Mouse (Mus musculus): ENCODE results near the gene Hist2h3c2. TPM values are rescaled to one million over a fixed set of nuclear protein-coding genes. Genes with fewer than 3 reads are reported as not detected.
A peak's percentile ranks its signal among the peaks of the same experiment; 100 is the strongest.
"Not testable (repeated sequence)": the region's sequence is repeated elsewhere in the genome, so short reads cannot be mapped to it uniquely, and the experiment has no call there.

Gene Hist2h3c2
- total RNA-seq, 1 experiment from 2014 or later, result 37.2 TPM

DNA sequence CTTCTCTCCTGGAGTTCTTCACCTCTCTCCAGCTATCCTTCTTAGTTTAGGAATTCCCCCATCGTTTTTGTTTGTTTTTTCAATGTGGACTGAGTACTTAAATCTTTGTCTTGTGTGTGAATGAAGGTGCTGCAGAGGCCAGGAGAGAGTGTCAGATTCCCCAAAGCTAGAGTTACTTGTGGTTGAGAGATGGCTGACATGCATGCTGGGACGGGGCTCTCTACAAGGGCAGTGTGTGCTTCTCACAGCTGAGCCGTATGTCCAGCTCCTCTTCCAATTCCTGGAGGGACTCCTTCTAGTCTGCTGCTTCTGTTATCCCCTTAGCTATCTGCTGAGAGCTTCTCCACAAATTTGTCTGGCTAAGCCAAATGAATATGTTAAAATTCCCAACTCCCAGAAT is 3.1 kb downstream of the Hist2h3c2 start:
- DNase-seq, result no peak

DNA sequence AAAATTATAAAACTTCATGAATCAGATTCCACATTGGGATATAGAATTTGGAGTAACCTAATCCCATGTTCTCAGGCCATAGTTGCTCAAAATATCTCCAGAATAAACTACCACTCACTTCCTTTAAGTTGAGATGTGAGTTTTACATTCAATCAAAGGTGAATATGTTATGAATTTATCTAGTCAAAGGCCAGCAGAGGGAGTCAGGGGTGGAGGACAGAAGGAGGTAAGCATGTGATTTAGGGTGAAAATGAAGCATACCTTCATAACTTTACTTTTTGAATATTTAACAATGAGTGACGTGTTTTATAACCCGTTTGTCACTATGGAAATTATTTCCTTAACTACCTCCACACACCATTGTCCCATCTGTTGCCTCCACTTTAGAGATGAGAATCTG is 4.0 kb downstream of the Hist2h3c2 start:
- DNase-seq, result no peak

- DNase-seq, result no peak
Observed at GRCm38 (mm10) chr3:96231758-96232120, 7.2 kb downstream of the Hist2h3c2 start.

DNA sequence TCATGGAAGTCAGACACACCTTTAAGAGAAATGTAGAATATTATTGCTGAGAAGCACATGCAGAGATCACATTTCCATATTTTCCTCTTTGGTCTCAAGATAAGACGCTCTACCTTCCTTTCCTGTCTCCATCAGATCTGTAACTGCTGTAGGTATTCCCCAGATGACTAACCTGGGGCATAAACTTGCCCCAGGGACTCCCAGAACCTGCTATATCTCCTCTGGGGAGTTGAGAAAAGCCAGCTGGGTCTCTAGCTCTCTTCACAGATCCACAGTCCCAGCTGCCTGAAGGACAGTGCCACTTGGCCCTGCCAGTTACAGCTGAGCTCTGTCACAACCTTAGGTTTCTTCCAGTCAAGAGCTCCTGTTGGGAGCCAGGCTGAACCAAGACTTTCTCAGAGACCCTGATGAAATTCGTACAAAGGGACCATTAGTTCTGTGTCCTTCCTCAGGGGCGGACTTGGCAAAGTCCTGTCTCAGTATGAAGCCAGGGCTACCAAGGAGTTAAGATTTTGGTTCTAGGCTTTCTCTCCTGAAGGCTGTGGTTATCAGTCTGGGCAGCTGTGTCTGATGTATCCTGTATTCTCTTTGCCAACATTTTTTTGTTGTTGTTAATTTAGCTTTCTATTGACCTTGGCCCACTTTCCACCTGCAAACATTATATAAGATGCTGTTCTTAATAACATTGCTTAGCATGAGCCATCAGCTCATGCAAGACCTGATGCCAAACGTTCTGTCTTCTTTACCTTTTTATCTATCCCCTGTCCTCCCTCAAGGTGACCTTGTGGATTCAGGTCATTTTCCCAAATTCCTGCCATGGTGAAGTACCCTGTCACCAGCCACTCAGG is 7.8 kb downstream of the Hist2h3c2 start:
- DNase-seq, result no peak

DNA sequence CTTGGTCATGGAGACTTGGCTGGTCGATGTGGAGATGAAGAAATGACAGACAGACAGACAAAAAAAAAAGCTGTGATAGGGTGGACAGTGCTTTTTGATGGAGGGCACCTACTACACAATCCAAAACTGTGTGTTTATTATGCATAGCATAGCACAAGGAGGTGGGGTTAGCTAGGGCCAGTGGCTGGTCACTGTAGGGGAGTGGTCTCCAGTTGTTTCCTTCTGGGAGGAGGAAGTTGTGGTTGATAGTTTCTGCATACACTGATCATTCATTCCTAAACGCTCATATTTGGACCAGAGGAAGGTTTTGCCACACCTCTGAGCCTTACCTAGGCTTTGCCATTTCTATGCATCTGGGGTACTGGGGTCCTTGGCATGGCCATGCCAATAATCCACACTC is 8.5 kb downstream of the Hist2h3c2 start:
- no peak for DNase-seq

- DNase-seq, result no peak
Observed at GRCm38 (mm10) chr3:96228828-96229227, 10.1 kb downstream of the Hist2h3c2 start.

- no peak for DNase-seq
Observed at GRCm38 (mm10) chr3:96226695-96227648, 12.0 kb downstream of the Hist2h3c2 start.

DNA sequence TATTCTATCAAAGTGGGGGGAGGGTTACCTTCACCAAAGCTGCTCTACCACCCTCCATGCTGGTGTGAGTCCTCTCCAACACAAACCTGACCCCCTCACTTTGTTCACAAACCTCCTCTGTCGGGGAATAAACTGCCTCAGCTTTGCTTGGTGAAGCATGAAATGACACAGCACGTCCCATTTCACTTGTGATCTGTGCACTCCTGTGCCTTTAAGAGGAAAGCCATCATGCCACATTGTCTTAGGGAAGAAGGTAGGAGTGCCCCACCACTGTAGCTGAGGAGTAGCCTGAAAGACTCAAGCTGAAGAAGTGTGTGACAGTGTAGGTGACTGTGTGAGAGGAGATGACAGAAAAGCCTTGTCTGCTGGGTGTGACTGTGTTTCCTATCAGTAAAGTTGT is 13.5 kb downstream of the Hist2h3c2 start:
- DNase-seq, result no peak

DNA sequence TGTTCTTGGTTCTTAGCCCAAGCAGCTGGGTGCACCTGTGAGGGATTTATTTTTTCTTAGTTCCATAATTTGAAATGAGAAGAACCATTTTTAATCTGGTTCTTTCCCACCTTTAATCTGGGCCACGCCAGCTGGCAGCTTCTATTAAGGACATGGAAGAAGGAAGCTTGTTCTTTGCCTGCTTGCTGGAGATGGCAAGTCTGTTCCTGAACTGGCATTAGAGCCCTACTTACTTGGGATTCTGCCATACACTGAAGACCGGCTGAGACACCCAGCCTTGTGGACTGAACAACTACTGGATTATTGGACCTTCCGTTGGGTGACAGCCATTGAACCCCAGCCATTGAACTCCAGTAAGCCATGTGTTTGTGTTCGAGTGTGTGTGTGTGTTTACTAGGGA is 16.2 kb downstream of the Hist2h3c2 start:
- no peak for DNase-seq

GRCm38 (mm10) chr3:96221640-96222038 is 17.3 kb downstream of the Hist2h3c2 start:
- DNase-seq, result no peak

DNA sequence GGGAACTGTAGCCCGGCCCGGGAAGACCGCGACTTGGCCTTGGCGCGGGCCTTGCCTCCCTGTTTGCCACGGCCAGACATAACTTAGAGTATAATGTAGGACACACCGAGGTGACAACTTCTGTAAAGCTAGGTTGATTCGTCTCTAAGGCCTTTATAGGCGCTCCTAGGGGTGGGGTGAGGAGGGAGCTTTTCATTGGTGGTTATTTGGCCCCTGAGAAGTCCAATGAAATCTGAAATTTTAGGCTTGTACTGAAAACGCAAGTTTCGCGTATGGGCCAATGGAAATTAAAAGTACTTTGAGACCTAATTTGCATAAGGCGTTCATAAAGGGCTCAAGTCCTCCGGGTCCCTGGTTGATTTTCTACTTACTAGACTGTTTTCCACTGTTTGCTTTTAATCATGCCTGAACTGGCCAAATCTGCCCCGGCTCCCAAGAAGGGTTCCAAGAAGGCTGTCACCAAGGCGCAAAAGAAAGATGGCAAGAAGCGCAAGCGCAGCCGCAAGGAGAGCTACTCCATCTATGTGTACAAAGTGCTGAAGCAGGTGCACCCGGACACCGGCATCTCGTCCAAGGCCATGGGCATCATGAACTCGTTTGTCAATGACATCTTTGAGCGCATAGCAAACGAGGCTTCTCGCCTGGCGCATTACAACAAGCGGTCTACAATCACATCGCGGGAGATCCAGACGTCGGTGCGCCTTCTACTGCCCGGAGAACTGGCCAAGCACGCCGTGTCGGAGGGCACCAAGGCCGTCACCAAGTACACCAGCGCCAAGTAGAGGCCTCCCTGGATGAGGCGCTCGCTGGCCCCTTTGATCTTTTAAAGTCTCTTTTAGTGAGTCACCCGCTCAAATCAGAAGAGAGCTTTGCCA is 17.9 kb downstream of the Hist2h3c2 start, which contains the start of the genes Hist2h2ac and Hist2h2be:
Gene Hist2h2ac (minus strand): TSS at position 116 of the 875 bp plus-strand sequence.
Gene Hist2h2be (plus strand): TSS at position 355 of the 875 bp plus-strand sequence.
- peak; percentile 80 for DNase-seq

GRCm38 (mm10) chr3:96220131-96220764 is 18.7 kb downstream of the Hist2h3c2 start:
- not testable (repeated sequence) for DNase-seq

- DNase-seq, result peak; percentile 61
Observed at GRCm38 (mm10) chr3:96219661-96220130, 19.2 kb downstream of the Hist2h3c2 start, which contains the start of the genes Bola1 and Hist2h2ab. Bola1 (minus strand) TSS chr3:96219709. Hist2h2ab (plus strand) TSS chr3:96219865.

GRCm38 (mm10) chr3:96219191-96219641 is 19.7 kb downstream of the Hist2h3c2 start:
- no peak for DNase-seq

GRCm38 (mm10) chr3:96209242-96209641 is 29.7 kb downstream of the Hist2h3c2 start:
- DNase-seq, result peak; percentile 23

DNA sequence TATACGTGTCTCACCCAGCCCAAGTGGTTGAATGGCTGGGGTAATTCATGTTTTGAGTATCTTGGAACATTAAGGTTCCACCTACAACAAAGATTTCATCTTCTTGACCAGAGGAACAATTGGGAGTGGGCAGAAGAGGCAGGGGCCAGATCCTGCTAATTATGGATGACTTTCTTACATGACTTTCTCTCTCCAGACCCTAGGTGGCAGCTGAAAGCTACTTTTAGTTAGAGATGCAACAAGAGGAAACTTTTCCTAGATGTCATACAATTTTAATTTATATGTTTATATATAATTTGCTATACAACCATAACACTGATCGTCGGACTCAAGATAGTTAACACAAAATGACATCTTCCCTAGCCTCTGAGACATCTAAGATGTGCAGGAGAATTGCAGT is 31.1 kb downstream of the Hist2h3c2 start:
- no peak for DNase-seq

DNA sequence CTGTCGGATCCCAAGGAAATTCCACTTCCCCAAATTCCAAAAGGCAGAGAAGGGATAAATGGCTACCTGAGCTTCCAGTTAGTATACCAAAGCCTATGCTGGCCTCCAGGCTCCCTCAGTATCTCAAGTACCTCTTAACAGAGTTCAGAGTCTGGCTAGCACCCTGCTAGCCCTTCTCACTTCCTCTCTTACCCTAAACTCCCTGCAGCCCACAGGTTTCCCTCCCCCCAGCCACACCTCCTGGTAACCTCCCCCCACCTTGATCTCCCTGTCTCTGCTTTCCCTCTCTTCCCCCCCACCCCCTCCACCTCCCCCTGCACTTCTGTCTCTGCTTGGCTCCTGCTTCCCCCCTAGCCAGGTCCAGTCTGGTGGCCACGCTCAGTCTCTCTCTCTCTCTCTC is 39.2 kb downstream of the Hist2h3c2 start:
- DNase-seq, result no peak

DNA sequence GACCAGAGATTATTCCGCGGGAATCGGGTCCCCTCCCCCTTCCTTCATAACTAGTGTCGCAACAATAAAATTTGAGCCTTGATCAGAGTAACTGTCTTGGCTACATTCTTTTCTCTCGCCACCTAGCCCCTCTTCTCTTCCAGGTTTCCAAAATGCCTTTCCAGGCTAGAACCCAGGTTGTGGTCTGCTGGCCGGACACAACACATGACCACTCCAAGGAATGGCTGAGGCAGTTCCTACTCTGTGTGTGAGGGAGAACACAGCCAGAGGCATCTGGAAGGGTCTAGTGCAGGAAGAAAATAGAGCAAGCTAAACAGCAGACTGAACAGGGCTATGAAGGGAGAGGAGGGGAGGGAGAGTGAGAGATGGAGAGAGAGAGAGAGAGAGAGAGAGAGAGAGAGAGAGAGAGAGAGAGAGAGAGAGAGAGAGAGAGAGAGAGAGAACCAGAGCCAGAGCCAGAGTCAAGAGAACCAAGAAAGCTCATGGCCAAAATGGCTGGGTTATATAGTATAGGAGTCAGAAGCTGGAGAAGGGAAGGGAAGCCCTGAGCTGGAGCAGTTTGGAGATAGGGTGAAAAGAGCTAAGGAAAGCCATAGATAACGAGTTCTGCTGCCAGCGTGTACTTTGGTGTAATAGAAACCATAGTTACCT is 40.2 kb downstream of the Hist2h3c2 start:
- DNase-seq, result not testable (repeated sequence)

DNA sequence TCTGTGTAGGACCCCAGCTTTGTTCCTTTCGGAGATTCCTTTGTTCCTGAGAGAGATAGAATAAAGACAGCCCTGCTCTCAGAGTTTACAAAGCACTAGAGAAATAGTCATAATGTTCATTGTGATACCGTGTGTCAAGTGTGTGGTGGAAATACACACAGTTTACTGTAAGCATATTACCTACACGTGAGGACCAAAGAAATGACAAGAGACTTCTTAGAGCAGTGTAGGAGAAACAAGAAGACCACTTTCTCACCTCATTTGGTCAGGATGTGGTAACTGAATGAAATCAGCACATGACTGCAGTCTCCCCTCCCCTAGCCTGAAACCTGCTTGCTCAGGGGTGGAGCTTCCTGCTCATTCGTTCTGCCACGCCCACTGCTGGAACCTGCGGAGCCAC is 40.7 kb downstream of the Hist2h3c2 start:
- DNase-seq, result no peak

DNA sequence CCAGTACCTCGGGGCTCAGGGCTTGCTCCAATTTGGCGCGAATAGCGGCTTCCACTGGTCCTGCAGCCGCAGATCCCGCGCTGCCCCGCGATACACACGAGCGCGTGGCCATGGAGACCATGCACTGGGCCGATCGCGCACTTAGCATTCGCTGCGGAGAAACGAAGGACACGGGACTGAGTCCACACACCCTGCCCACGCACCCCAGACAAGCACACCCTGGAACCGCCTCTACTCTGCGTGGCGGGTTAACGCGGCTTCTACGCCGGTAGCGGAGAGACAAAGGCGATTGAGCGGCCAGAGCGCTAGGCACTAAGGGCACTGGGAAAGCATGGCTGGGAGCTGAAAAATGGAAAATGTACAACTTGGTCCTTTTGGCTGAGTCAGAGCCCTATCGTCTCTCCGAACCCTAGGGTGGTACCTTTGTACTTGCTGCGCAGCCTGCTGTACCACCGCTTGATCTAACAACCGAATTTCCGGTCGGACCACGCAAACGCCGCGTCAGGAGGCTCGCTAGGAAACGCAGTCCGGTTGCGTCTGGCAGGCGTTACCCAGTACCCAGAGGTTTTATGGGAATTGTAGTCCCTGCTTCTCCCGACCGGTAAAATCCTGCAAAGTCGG is 41.7 kb downstream of the Hist2h3c2 start:
- DNase-seq, result peak; percentile 88
